Mouse (Mus musculus): Measurements from ENCODE around the gene Vmn2r102.
A peak's percentile ranks its signal among the peaks of the same experiment; 100 is the strongest.

The Vmn2r102 gene

DNA sequence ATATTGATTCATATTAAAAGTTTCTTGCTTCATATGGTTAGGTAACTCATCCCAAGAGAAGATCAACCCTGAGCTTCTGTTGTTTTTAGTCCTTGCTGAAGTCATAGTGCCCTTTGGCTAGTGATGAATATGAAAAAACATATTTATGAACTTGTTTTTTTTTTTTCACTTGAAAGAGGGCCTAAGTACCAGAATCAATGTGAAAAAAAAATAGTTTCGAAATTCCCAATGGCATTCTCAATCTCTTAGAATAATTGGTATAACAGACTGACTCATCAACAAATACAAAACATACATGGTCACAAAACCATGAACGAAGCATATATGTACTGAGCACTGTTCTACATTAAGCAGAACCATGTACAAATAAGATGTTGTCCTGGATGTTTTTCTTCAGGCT, at the start of gene Vmn2r102:
TSS of gene Vmn2r102 (plus strand) at position 301 of the 400 bp plus-strand sequence.
- no peak for DNase-seq (ENCODE audit: extremely low read depth, low read depth)

DNA sequence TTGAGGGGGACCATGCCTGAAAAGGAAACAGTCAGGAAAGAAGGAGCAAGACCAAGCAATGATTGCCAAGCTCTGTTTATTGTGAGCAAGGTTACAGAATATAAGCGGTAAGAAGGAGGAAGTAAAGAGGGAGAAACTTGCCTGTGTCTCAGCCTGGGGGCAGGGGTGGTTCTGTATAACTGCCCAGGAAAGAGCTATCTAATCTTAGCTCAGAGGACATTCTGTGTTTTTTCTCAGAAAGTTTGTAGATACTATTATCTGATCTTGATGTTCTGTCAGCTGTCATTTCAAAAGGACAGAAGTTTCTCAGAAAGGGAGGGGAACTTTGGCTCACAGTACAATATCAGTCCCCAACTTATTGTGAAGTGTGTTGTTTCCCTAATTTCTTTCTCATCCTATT, 30.8 kb upstream of the Vmn2r102 start:
- DNase-seq (ENCODE audit: extremely low read depth, low read depth): peak; percentile 13

DNA sequence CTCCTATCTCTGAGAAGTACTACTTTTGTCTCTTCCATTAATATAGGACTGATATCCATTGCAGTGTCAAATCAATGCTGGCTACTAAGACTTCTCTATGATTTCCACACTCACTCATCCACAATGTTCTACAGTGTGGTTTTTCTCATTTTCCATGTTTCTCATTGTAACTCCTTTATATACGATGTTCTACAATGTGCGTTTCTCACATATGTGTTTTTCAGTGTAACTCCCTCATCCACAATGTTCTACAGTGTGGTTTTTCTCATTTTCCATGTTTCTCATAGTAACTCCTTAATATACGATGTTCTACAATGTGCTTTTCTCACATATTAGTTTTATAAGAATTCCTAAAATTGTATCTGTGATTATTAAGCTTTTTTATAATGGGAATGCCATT, 1.7 kb upstream of the Vmn2r102 start:
- no peak for DNase-seq (ENCODE audit: extremely low read depth, low read depth)

DNA sequence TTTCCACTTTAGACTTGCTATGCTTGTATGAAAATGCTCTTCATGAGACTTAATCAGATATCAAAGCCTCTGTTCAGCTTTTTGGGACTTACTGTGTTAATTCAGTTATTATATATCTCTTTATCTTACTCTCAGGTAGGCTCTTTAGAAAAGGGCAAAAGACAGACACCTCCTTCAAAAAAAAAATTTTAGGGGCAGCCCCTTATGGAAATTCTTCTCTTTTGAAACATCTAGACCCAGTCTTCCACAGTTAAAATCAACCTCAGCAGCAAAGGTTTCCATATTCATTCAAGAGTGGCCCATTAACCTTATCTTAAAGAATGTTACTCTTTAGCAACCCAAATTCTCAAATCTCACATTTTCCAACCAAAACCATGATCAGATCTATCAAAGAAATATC, 31.9 kb downstream of the Vmn2r102 start:
- DNase-seq (ENCODE audit: extremely low read depth, low read depth): no peak

Measured in MEL-GATA-1-ER (cell line).